10 mouse cellular contexts compared by ENCODE assay signal in the genomic region with DNA sequence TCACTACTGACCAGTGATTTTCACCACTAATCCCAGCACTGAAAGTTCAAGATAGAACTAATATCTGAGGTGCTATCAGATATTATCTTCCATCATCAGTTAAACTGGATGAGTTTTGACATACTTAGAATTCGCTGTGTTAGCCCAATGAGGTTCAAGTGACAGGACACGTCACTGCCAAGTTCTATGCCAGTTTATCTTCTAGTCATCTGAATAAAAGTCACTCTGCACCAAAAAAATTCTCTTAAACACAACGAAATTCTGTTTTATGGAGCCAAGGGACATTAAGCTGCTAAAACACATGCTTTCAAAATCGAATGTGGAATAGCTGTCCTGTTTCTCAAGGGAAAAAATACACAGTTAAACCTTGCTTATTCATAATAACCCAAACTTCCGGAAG.
DNase-seq lines count a peak whose midpoint lies in the region; ATAC-seq lines count a peak whose summit lies in the region.
"Had no signal": no experiment of that assay in that cellular context is flagged by ENCODE, and none has a peak within 500 bp of the region (broad histone marks: within the 10 kb centered on the region; RNA-seq: fewer than 3 reads in every experiment).

No protein-coding gene starts in this region.

- peak; percentile 13 to 73 for DNase-seq in adrenal gland, adult (ENCODE audit: inconsistent age in 2 of 2, low spot score in 1 of 2)
- DNase-seq in adrenal gland, postnatal 36 days: no peak
- no peak for DNase-seq in kidney, adult 9 months
- peak; percentile 18 for DNase-seq in 3134 (ENCODE audit: extremely low read depth, insufficient read length, low spot score)
- DNase-seq in lung, postnatal 25 days (ENCODE audit: low spot score): peak; percentile 6
- no peak for DNase-seq in right cerebral cortex, postnatal 25 days

- H3K27ac ChIP-seq in kidney, embryonic 15.5 days: peak overlapping the region; percentile 72

- no peaks in the 10 kb centered on the region for H3K9me3 ChIP-seq in kidney, embryonic 15.5 days (replicated peaks)
- H3K9me3 ChIP-seq: megakaryocyte, embryonic 14.5 days had no signal

- H3K9ac ChIP-seq in kidney, embryonic 15.5 days: no peak overlapping the region

- ATAC-seq in kidney, embryonic 15.5 days (replicated peaks; ENCODE audit: low FRiP score): no peak
- no peak for ATAC-seq in monocyte, adult 5-6 weeks (replicated peaks; ENCODE audit: insufficient number of reproducible peaks, low FRiP score, low TSS enrichment, poor library complexity, severe bottlenecking)

- no peaks in the 10 kb centered on the region for H3K27me3 ChIP-seq in kidney, embryonic 15.5 days

- no peaks in the 10 kb centered on the region for H3K36me3 ChIP-seq in kidney, embryonic 15.5 days

- peak overlapping the region; percentile 22 for H3K4me2 ChIP-seq in kidney, embryonic 15.5 days
- H3K4me2 ChIP-seq: heart, embryonic 11.5 days had no signal

- H3K4me1 ChIP-seq in kidney, embryonic 15.5 days: peaks cover 30% of the 10 kb centered on the region

- 57% methylated on average over 5 of the region's 5 CpGs for WGBS in kidney, embryonic 15.5 days

- H3K4me3 ChIP-seq in kidney, embryonic 15.5 days (replicated peaks): no peak overlapping the region
- H3K4me3 ChIP-seq: megakaryocyte, embryonic 14.5 days had no signal

Comparison
In these comparisons a context has a peak if more than half of its experiments do, and no peak if none do; other contexts are left out.
1. DNase-seq: peak in adrenal gland, adult (2 of 2), 3134 (single experiment) and lung, postnatal 25 days (single experiment); none in adrenal gland, postnatal 36 days (0 of 2), kidney, adult 9 months (single experiment) and right cerebral cortex, postnatal 25 days (single experiment).